ENCODE assay signal across 10 mouse cellular contexts in the genomic region with DNA sequence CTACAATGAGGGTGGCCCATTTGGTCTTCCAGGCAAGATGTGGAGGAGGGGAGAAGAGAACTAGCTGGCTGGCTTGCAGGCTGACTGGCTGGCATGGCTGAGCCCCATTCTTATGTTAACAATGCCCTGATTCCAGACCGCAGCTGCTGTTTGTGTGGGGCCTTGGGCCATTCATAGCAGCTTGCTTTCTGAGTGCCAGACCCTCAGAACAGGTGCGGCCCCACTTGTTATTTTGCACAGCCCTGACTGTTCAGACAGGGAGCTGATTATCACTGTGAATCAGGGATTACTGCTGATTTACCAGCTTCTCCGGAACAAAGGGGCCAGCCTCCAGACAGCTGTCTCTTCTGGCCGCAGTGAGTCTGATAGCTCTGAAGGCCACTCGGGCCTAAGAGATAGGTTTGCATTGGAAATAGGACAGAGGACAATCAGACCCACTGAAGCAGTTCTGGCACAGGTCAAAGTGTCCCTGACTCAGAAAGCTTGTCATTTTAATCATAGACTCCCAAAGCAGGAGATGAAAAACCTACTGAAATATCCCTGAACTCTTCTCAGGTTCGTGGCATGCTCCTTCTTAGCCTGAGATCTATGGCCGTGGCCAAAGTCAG. TPM values are rescaled to one million over a fixed set of nuclear protein-coding genes. Genes with fewer than 3 reads are reported as not detected.
DNase-seq lines count a peak whose midpoint lies in the region; ATAC-seq and TF ChIP-seq lines count a peak whose summit lies in the region.
"Had no signal": no experiment of that assay in that cellular context is flagged by ENCODE, and none has a peak within 500 bp of the region (broad histone marks: within the 10 kb centered on the region; RNA-seq: fewer than 3 reads in every experiment).

No protein-coding gene starts in this region.

- TF ChIP-seq CTCF in gastrocnemius, adult 2 months (IDR thresholded peaks at IDR 0.05) = no peak
- TF ChIP-seq CTCF in brain, embryonic 14.5 days (IDR thresholded peaks at IDR 0.05; ENCODE audit: borderline replicate concordance, extremely low read depth, insufficient read depth, insufficient read length) = no peak

- H3K4me1 ChIP-seq in hindbrain, embryonic 13.5 days (replicated peaks) = 0 out of 2 replicates have a peak, but pooled peaks cover 3% of the 10 kb centered on the region
- no peaks in the 10 kb centered on the region for H3K4me1 ChIP-seq in neural tube, embryonic 11.5 days (ENCODE audit: control insufficient read depth, insufficient read depth, low read length)
- no peaks in the 10 kb centered on the region for H3K4me1 ChIP-seq in intestine, embryonic 16.5 days (ENCODE audit: control insufficient read depth, insufficient read depth, low read length)
- no peaks in the 10 kb centered on the region for H3K4me1 ChIP-seq in liver, embryonic 12.5 days
- H3K4me1 ChIP-seq: heart, embryonic 15.5 days; limb, embryonic 15.5 days had no signal

- H3K27ac ChIP-seq in gastrocnemius, adult 2 months = no peak overlapping the region
- peak overlapping the region; percentile 68 for H3K27ac ChIP-seq in hindbrain, embryonic 13.5 days
- H3K27ac ChIP-seq in neural tube, embryonic 11.5 days (ENCODE audit: low read depth, low read length) = peak overlapping the region; percentile 63
- no peak overlapping the region for H3K27ac ChIP-seq in intestine, embryonic 16.5 days (ENCODE audit: low read length)
- H3K27ac ChIP-seq in liver, embryonic 12.5 days = no peak overlapping the region
- H3K27ac ChIP-seq: heart, embryonic 15.5 days; limb, embryonic 15.5 days had no signal

- peaks cover 7% of the 10 kb centered on the region; the same call in 1 of the 2 replicates for H3K27me3 ChIP-seq in hindbrain, embryonic 13.5 days
- no peaks in the 10 kb centered on the region for H3K27me3 ChIP-seq in neural tube, embryonic 11.5 days (ENCODE audit: control insufficient read depth, insufficient read depth, low read length)
- H3K27me3 ChIP-seq in intestine, embryonic 16.5 days (replicated peaks; ENCODE audit: control insufficient read depth, insufficient read depth, low read length) = no peaks in the 10 kb centered on the region
- H3K27me3 ChIP-seq in liver, embryonic 12.5 days (replicated peaks) = no peaks in the 10 kb centered on the region
- H3K27me3 ChIP-seq: heart, embryonic 15.5 days had no signal

- ATAC-seq in hindbrain, embryonic 13.5 days (ENCODE audit: low FRiP score) = peak; percentile 84
- peak; percentile 95 for ATAC-seq in neural tube, embryonic 11.5 days (ENCODE audit: insufficient read depth, low FRiP score, low TSS enrichment)
- no peak for ATAC-seq in intestine, embryonic 16.5 days
- no peak for ATAC-seq in liver, embryonic 12.5 days

- H3K36me3 ChIP-seq in hindbrain, embryonic 13.5 days = no peaks in the 10 kb centered on the region
- H3K36me3 ChIP-seq in neural tube, embryonic 11.5 days (ENCODE audit: control insufficient read depth, insufficient read depth, low read length) = no peaks in the 10 kb centered on the region
- no peaks in the 10 kb centered on the region for H3K36me3 ChIP-seq in intestine, embryonic 16.5 days (ENCODE audit: control insufficient read depth, insufficient read depth, low read length)
- H3K36me3 ChIP-seq in liver, embryonic 12.5 days = no peaks in the 10 kb centered on the region
- H3K36me3 ChIP-seq: heart, embryonic 15.5 days; limb, embryonic 15.5 days had no signal

- TF ChIP-seq POLR2A in brain, embryonic 14.5 days (IDR thresholded peaks at IDR 0.05; ENCODE audit: borderline replicate concordance, extremely low read depth, insufficient read depth, insufficient read length, poor library complexity, severe bottlenecking) = no peak

- no peak overlapping the region for H3K9ac ChIP-seq in hindbrain, embryonic 13.5 days
- no peak overlapping the region for H3K9ac ChIP-seq in neural tube, embryonic 11.5 days (ENCODE audit: low read length)
- no peak overlapping the region for H3K9ac ChIP-seq in intestine, embryonic 16.5 days (ENCODE audit: low read depth, low read length)
- H3K9ac ChIP-seq in liver, embryonic 12.5 days = no peak overlapping the region
- H3K9ac ChIP-seq: heart, embryonic 15.5 days; limb, embryonic 15.5 days had no signal

- no peak overlapping the region for H3K4me3 ChIP-seq in gastrocnemius, adult 2 months
- H3K4me3 ChIP-seq in hindbrain, embryonic 13.5 days = no peak overlapping the region
- no peak overlapping the region for H3K4me3 ChIP-seq in neural tube, embryonic 11.5 days (ENCODE audit: low read depth, low read length)
- no peak overlapping the region for H3K4me3 ChIP-seq in intestine, embryonic 16.5 days (ENCODE audit: low read length)
- H3K4me3 ChIP-seq in liver, embryonic 12.5 days = no peak overlapping the region
- H3K4me3 ChIP-seq: heart, embryonic 15.5 days; limb, embryonic 15.5 days had no signal

- WGBS in hindbrain, embryonic 13.5 days = 38% methylated on average over 7 of the region's 7 CpGs
- WGBS in neural tube, embryonic 11.5 days = 35% methylated on average over 7 of the region's 7 CpGs
- 49% methylated on average over 7 of the region's 7 CpGs for WGBS in intestine, embryonic 16.5 days
- 51% methylated on average over 7 of the region's 7 CpGs for WGBS in liver, embryonic 12.5 days (ENCODE audit: insufficient replicate concordance)

- H3K9me3 ChIP-seq in hindbrain, embryonic 13.5 days = no peaks in the 10 kb centered on the region
- no peaks in the 10 kb centered on the region for H3K9me3 ChIP-seq in neural tube, embryonic 11.5 days (ENCODE audit: control insufficient read depth, low read length)
- no peaks in the 10 kb centered on the region for H3K9me3 ChIP-seq in intestine, embryonic 16.5 days (ENCODE audit: control insufficient read depth, low read length)
- no peaks in the 10 kb centered on the region for H3K9me3 ChIP-seq in liver, embryonic 12.5 days (replicated peaks)
- H3K9me3 ChIP-seq: heart, embryonic 15.5 days; limb, embryonic 15.5 days had no signal

- peak; percentile 3 for DNase-seq in gastrocnemius, postnatal 10 days
- DNase-seq in gastrocnemius, adult 2 months = no peak
- DNase-seq in brain, embryonic 14.5 days (ENCODE audit: low read depth) = peak; percentile 92
- peak; percentile 70 for DNase-seq in neural tube, embryonic 11.5 days (ENCODE audit: low spot score)
- DNase-seq in heart, postnatal 14 days = no peak

- H3K4me2 ChIP-seq in hindbrain, embryonic 13.5 days = no peak overlapping the region
- no peak overlapping the region for H3K4me2 ChIP-seq in neural tube, embryonic 11.5 days (ENCODE audit: low read depth)
- H3K4me2 ChIP-seq in intestine, embryonic 16.5 days (ENCODE audit: low read depth, low read length) = no peak overlapping the region
- no peak overlapping the region for H3K4me2 ChIP-seq in liver, embryonic 12.5 days
- H3K4me2 ChIP-seq: heart, embryonic 15.5 days; limb, embryonic 15.5 days had no signal

- intact Hi-C loops in gastrocnemius, adult 2 months (cut with DNase I) = no loop called here
- intact Hi-C loops in heart, postnatal 14 days (cut with DNase I) = no loop called here

RNA-seq across cellular contexts. Expression of a gene that starts 24.9 kb away (rescaled TPM):
- 1 to 10 TPM; 4.9 to 7.3 TPM for total RNA-seq in gastrocnemius, postnatal 10 days (2021)
- total RNA-seq in gastrocnemius, adult 2 months (2021) = under 1 TPM; 0.05 to 0.08 TPM
- polyA plus RNA-seq in brain, embryonic 14.5 days (2012; rRNA removed) = 24.8 and 41.7 TPM in 2 replicates
- 144 and 156 TPM in 2 replicates for polyA plus RNA-seq in hindbrain, embryonic 13.5 days (2015; fragmentation: Nextera tagmentation; extraction: Ambion mirVana)
- polyA plus RNA-seq in neural tube, embryonic 11.5 days (2014; fragmentation: Nextera tagmentation; extraction: Ambion mirVana) = 41.0 and 41.7 TPM in 2 replicates
- polyA plus RNA-seq in intestine, embryonic 16.5 days (2015; fragmentation: Nextera tagmentation; extraction: Ambion mirVana) = 3.7 and 5.3 TPM in 2 replicates
- 0.49 and 0.71 TPM in 2 replicates for polyA plus RNA-seq in liver, embryonic 12.5 days (2016; fragmentation: Nextera tagmentation; extraction: Ambion mirVana)
- total RNA-seq in heart, postnatal 14 days (2021) = 1 to 10 TPM in 1 of 2 experiments, under 1 TPM in 1; 0.98 to 1.8 TPM

Comparison
In these comparisons a context has a peak if more than half of its experiments do, and no peak if none do; other contexts are left out.
1. DNase-seq: peak in gastrocnemius, postnatal 10 days (single experiment), brain, embryonic 14.5 days (single experiment) and neural tube, embryonic 11.5 days (single experiment); none in gastrocnemius, adult 2 months (single experiment) and heart, postnatal 14 days (0 of 2).
2. H3K27ac ChIP-seq: peak in hindbrain, embryonic 13.5 days (single experiment) and neural tube, embryonic 11.5 days (single experiment); none in gastrocnemius, adult 2 months (single experiment), intestine, embryonic 16.5 days (single experiment) and liver, embryonic 12.5 days (single experiment).
3. ATAC-seq: peak in hindbrain, embryonic 13.5 days (single experiment) and neural tube, embryonic 11.5 days (single experiment); none in intestine, embryonic 16.5 days (single experiment) and liver, embryonic 12.5 days (single experiment).